Mouse (Mus musculus) layer of hippocampus, postnatal 36 days (tissue): Measurements from ENCODE around the gene Gse1. TPM values are rescaled to one million over a fixed set of nuclear protein-coding genes. Genes with fewer than 3 reads are reported as not detected.

ENCODE experiments used
- DNase-seq, 2 experiments: peaks; one replicate each; pipeline ENCODE4 v3.0.0; 2022
- total RNA-seq, 2 experiments: library from RNA; stranded (reverse); gene quantifications; 2 replicates each; pipeline ENCODE4 v1.2.3; 2021

Gene Gse1
- total RNA-seq, 2 experiments from 2014 or later = 147 to 155 TPM

- DNase-seq = no peak
Measured at GRCm38 (mm10) chr8:120536306-120537206, 308.3 kb downstream of the Gse1 start.

- DNase-seq = peak in 1 of 2 experiments; percentile 64
Measured at GRCm38 (mm10) chr8:120537207-120537817, 309.1 kb downstream of the Gse1 start.

GRCm38 (mm10) chr8:120537818-120538396, 309.7 kb downstream of the Gse1 start:
- DNase-seq = peak in 1 of 2 experiments; percentile 73

GRCm38 (mm10) chr8:120538397-120539240, 310.4 kb downstream of the Gse1 start:
- peak in 1 of 2 experiments; percentile 61 for DNase-seq

- no peak for DNase-seq
Measured at GRCm38 (mm10) chr8:120539381-120539774, 311.1 kb downstream of the Gse1 start.

GRCm38 (mm10) chr8:120539775-120540625, 311.7 kb downstream of the Gse1 start:
- DNase-seq = no peak

- no peak for DNase-seq
Measured at GRCm38 (mm10) chr8:120542995-120543394, 314.7 kb downstream of the Gse1 start.

GRCm38 (mm10) chr8:120543416-120544055, 315.3 kb downstream of the Gse1 start:
- DNase-seq = no peak

- DNase-seq = no peak
Measured at GRCm38 (mm10) chr8:120544155-120544554, 315.9 kb downstream of the Gse1 start.

- no peak for DNase-seq
Measured at GRCm38 (mm10) chr8:120547562-120547961, 319.3 kb downstream of the Gse1 start.

GRCm38 (mm10) chr8:120548313-120548761, 320.1 kb downstream of the Gse1 start:
- peak; percentile 74 to 76 for DNase-seq

- DNase-seq = peak in 1 of 2 experiments; percentile 27
Measured at GRCm38 (mm10) chr8:120549321-120549921, 321.2 kb downstream of the Gse1 start.

- DNase-seq = no peak
Measured at GRCm38 (mm10) chr8:120549922-120550321, 321.7 kb downstream of the Gse1 start.

- DNase-seq = no peak
Measured at GRCm38 (mm10) chr8:120550430-120550829, 322.2 kb downstream of the Gse1 start.

- DNase-seq = no peak
Measured at GRCm38 (mm10) chr8:120550937-120551676, 322.9 kb downstream of the Gse1 start.

- no peak for DNase-seq
Measured at GRCm38 (mm10) chr8:120551677-120551980, 323.4 kb downstream of the Gse1 start.

- no peak for DNase-seq
Measured at GRCm38 (mm10) chr8:120552509-120552908, 324.3 kb downstream of the Gse1 start.

- no peak for DNase-seq
Measured at GRCm38 (mm10) chr8:120553441-120554123, 325.3 kb downstream of the Gse1 start.

GRCm38 (mm10) chr8:120554466-120555039, 326.3 kb downstream of the Gse1 start:
- DNase-seq = no peak
